ENCODE assay signal across 8 mouse cellular contexts in genomic region chr17:46645561-46646321, GRCm38 (mm10). TPM values are rescaled to one million over a fixed set of nuclear protein-coding genes. Genes with fewer than 3 reads are reported as not detected.
DNase-seq lines count a peak whose midpoint lies in the region; ATAC-seq and TF ChIP-seq lines count a peak whose summit lies in the region.

Gene Klc4 (minus strand): TSS chr17:46646022.
Gene Mrpl2 (plus strand): TSS chr17:46646229.

- dilution Hi-C loops in CH12.LX (cut with MboI; ENCODE audit: extremely low pct_ligation_motif_present, extremely low pct_unique_long_range_greater_than_20kb, low sequenced_read_pairs) = no loop called here

- TF ChIP-seq POLR2A in CH12.LX (IDR thresholded peaks at IDR 0.05; ENCODE audit: low read depth, low read length) = peak; percentile 97

- no peaks in the 10 kb centered on the region for H3K27me3 ChIP-seq in CH12.LX (replicated peaks)
- no peaks in the 10 kb centered on the region for H3K27me3 ChIP-seq in forebrain, embryonic 11.5 days (ENCODE audit: control insufficient read depth, insufficient read depth, low read length)
- no peaks in the 10 kb centered on the region for H3K27me3 ChIP-seq in heart, embryonic 16.5 days (ENCODE audit: control insufficient read depth, insufficient read depth, low read length)
- H3K27me3 ChIP-seq in liver, embryonic 15.5 days = no peaks in the 10 kb centered on the region
- H3K27me3 ChIP-seq in neural tube, embryonic 12.5 days (replicated peaks) = no peaks in the 10 kb centered on the region

- WGBS in forebrain, embryonic 11.5 days = 1% methylated on average over 53 of the region's 53 CpGs
- WGBS in heart, embryonic 16.5 days = under 1% methylated on average over 53 of the region's 53 CpGs
- WGBS in liver, embryonic 15.5 days (ENCODE audit: insufficient replicate concordance) = under 1% methylated on average over 53 of the region's 53 CpGs
- WGBS in neural tube, embryonic 12.5 days = under 1% methylated on average over 53 of the region's 53 CpGs

- H3K4me3 ChIP-seq in CH12.LX (replicated peaks in 1 of 3; ENCODE audit: low read depth in 2 of 3, low read length in 2 of 3, poor library complexity in 1 of 3) = peak within 1 kb of the TSS; percentile 75 to 96 (median 92)
- peak within 1 kb of the TSS; percentile 68 for H3K4me3 ChIP-seq in forebrain, embryonic 11.5 days (ENCODE audit: low read depth, low read length)
- H3K4me3 ChIP-seq in heart, embryonic 16.5 days (ENCODE audit: low read length) = peak within 1 kb of the TSS; percentile 74
- H3K4me3 ChIP-seq in liver, embryonic 15.5 days (replicated peaks) = peak within 1 kb of the TSS; percentile 78
- H3K4me3 ChIP-seq in neural tube, embryonic 12.5 days = peak within 1 kb of the TSS; percentile 72

- peak; percentile 73 for ATAC-seq in forebrain, embryonic 11.5 days (replicated peaks; ENCODE audit: low FRiP score)
- ATAC-seq in heart, embryonic 16.5 days (replicated peaks; ENCODE audit: extremely low read depth, insufficient read depth, low FRiP score) = peak; percentile 74
- ATAC-seq in liver, embryonic 15.5 days (ENCODE audit: insufficient read depth) = peak; percentile 77
- peak; percentile 70 for ATAC-seq in neural tube, embryonic 12.5 days (ENCODE audit: low FRiP score, low read depth)

- H3K36me3 ChIP-seq in CH12.LX (replicated peaks in 1 of 2; ENCODE audit: control insufficient read depth in 1 of 2, insufficient read depth in 1 of 2, low read length in 1 of 2) = peaks cover 14 to 35% of the 10 kb centered on the region in 2 experiments
- H3K36me3 ChIP-seq in forebrain, embryonic 11.5 days (ENCODE audit: control insufficient read depth, insufficient read depth, low read length) = no peaks in the 10 kb centered on the region
- peaks cover 14% of the 10 kb centered on the region; the same call in 1 of the 2 replicates for H3K36me3 ChIP-seq in heart, embryonic 16.5 days (ENCODE audit: control insufficient read depth, insufficient read depth)
- H3K36me3 ChIP-seq in liver, embryonic 15.5 days (replicated peaks) = peaks cover 13% of the 10 kb centered on the region
- H3K36me3 ChIP-seq in neural tube, embryonic 12.5 days = peaks cover 33% of the 10 kb centered on the region

- H3K4me2 ChIP-seq in CH12.LX (ENCODE audit: insufficient read depth, low read depth, poor library complexity, severe bottlenecking) = peak within 1 kb of the TSS; percentile 99
- peak within 1 kb of the TSS; percentile 96 for H3K4me2 ChIP-seq in forebrain, embryonic 11.5 days (ENCODE audit: low read depth, low read length, severe bottlenecking)
- peak within 1 kb of the TSS; percentile 84 for H3K4me2 ChIP-seq in heart, embryonic 16.5 days (ENCODE audit: low read depth, low read length)
- peak within 1 kb of the TSS; percentile 92 for H3K4me2 ChIP-seq in liver, embryonic 15.5 days
- peak within 1 kb of the TSS; percentile 93 for H3K4me2 ChIP-seq in neural tube, embryonic 12.5 days (replicated peaks)

- no peak for TF ChIP-seq CTCF in CH12.LX (conservative IDR thresholded peaks at IDR 0.05 in 1 of 2, IDR thresholded peaks at IDR 0.05 in 1 of 2; ENCODE audit: low read depth in 2 of 2, low read length in 2 of 2)

- no peak for TF ChIP-seq EP300 in CH12.LX (IDR thresholded peaks at IDR 0.05; ENCODE audit: low read length)

- DNase-seq in CH12.LX (ENCODE audit: extremely low read depth) = peak; percentile 98
- DNase-seq in c-Kit-positive CD71-positive TER-119-negative erythroid progenitor cells, embryonic 14.5 days (ENCODE audit: low read depth) = peak; percentile 98
- DNase-seq in forebrain, embryonic 11.5 days (ENCODE audit: low spot score) = peak; percentile 100
- peak; percentile 98 to 99 for DNase-seq in kidney, postnatal 36 days
- DNase-seq in telencephalon, adult 2 months (ENCODE audit: low read depth, low spot score) = peak; percentile 97

- no peaks in the 10 kb centered on the region for H3K9me3 ChIP-seq in CH12.LX (replicated peaks; ENCODE audit: low read length)
- no peaks in the 10 kb centered on the region for H3K9me3 ChIP-seq in forebrain, embryonic 11.5 days (ENCODE audit: control insufficient read depth, low read length)
- no peaks in the 10 kb centered on the region for H3K9me3 ChIP-seq in heart, embryonic 16.5 days (replicated peaks; ENCODE audit: control insufficient read depth, low read length)
- H3K9me3 ChIP-seq in liver, embryonic 15.5 days (replicated peaks) = no peaks in the 10 kb centered on the region
- no peaks in the 10 kb centered on the region for H3K9me3 ChIP-seq in neural tube, embryonic 12.5 days

- H3K27ac ChIP-seq in CH12.LX (ENCODE audit: insufficient read depth, low read depth) = peak within 1 kb of the TSS; percentile 26; the same call in 1 of the 2 replicates
- no peak within 1 kb of the TSS for H3K27ac ChIP-seq in forebrain, embryonic 11.5 days (ENCODE audit: low read depth, low read length)
- peak within 1 kb of the TSS; percentile 73 for H3K27ac ChIP-seq in heart, embryonic 16.5 days (ENCODE audit: low read length)
- H3K27ac ChIP-seq in liver, embryonic 15.5 days (replicated peaks) = peak within 1 kb of the TSS; percentile 81
- H3K27ac ChIP-seq in neural tube, embryonic 12.5 days = no peak within 1 kb of the TSS; the same call in 1 of the 2 replicates

- in situ Hi-C loops in CH12.LX (cut with MboI; ENCODE audit: low pct_ligation_motif_present, low pct_unique_long_range_greater_than_20kb, low sequenced_read_pairs) = no loop called here

- no peak for TF ChIP-seq RAD21 in CH12.LX (IDR thresholded peaks at IDR 0.05; ENCODE audit: low read depth, low read length)

- H3K79me2 ChIP-seq in CH12.LX (replicated peaks; ENCODE audit: control insufficient read depth, extremely low read depth, insufficient read depth, poor library complexity, severe bottlenecking) = peaks cover 9% of the 10 kb centered on the region

- H3K4me1 ChIP-seq in CH12.LX (ENCODE audit: control insufficient read depth in 1 of 2, insufficient read depth in 2 of 2) = peaks cover 5 to 45% of the 10 kb centered on the region in 2 experiments; a peak in 3 of 4 replicates
- H3K4me1 ChIP-seq in forebrain, embryonic 11.5 days (replicated peaks; ENCODE audit: control insufficient read depth, insufficient read depth, low read length) = peaks cover 16% of the 10 kb centered on the region
- peaks cover 22% of the 10 kb centered on the region for H3K4me1 ChIP-seq in heart, embryonic 16.5 days (ENCODE audit: control insufficient read depth, insufficient read depth, low read length)
- peaks cover 43% of the 10 kb centered on the region for H3K4me1 ChIP-seq in liver, embryonic 15.5 days (replicated peaks)
- H3K4me1 ChIP-seq in neural tube, embryonic 12.5 days = peaks cover 32% of the 10 kb centered on the region

- H3K9ac ChIP-seq in CH12.LX (ENCODE audit: insufficient read depth, low read depth) = peak within 1 kb of the TSS; percentile 91
- peak within 1 kb of the TSS; percentile 77 for H3K9ac ChIP-seq in forebrain, embryonic 11.5 days (ENCODE audit: low read length)
- H3K9ac ChIP-seq in heart, embryonic 16.5 days (ENCODE audit: low read length) = peak within 1 kb of the TSS; percentile 83
- H3K9ac ChIP-seq in liver, embryonic 15.5 days = peak within 1 kb of the TSS; percentile 73
- peak within 1 kb of the TSS; percentile 76 for H3K9ac ChIP-seq in neural tube, embryonic 12.5 days

TF ChIP-seq in CH12.LX, 34 proteins besides CTCF, POLR2A, EP300 and RAD21 (continues in another document):
- no peak for TF ChIP-seq BHLHE40 (IDR thresholded peaks at IDR 0.05; ENCODE audit: low read depth, low read length)
- peak; percentile 72; the same call in 1 of the 2 replicates for TF ChIP-seq CHD2 (IDR thresholded peaks at IDR 0.05; ENCODE audit: low read length)
- no peak for TF ChIP-seq SMC3 (IDR thresholded peaks at IDR 0.05; ENCODE audit: low read depth, low read length)
- TF ChIP-seq ETS1 (conservative IDR thresholded peaks at IDR 0.05; ENCODE audit: low read depth, low read length) = peak; percentile 65
- peak; percentile 98 for TF ChIP-seq SIN3A (IDR thresholded peaks at IDR 0.05; ENCODE audit: low read length)
- TF ChIP-seq ZC3H11A (IDR thresholded peaks at IDR 0.05; ENCODE audit: low read depth, low read length) = no peak
- peak; percentile 88; the same call in 1 of the 2 replicates for TF ChIP-seq POLR2AphosphoS2 (IDR thresholded peaks at IDR 0.05; ENCODE audit: low read depth, low read length)
- TF ChIP-seq TBP (conservative IDR thresholded peaks at IDR 0.05; ENCODE audit: low read depth, low read length) = 0 out of 2 replicates have a peak, but pooled peaks have one; percentile 48
- TF ChIP-seq IRF4 (IDR thresholded peaks at IDR 0.05; ENCODE audit: low read depth, low read length) = peak; percentile 88
- TF ChIP-seq NELFE (IDR thresholded peaks at IDR 0.05; ENCODE audit: low read depth, low read length) = peak; percentile 97
- peak; percentile 71; the same call in 1 of the 2 replicates for TF ChIP-seq TCF12 (IDR thresholded peaks at IDR 0.05; ENCODE audit: low read depth, low read length)
- TF ChIP-seq UBTF (IDR thresholded peaks at IDR 0.05; ENCODE audit: low read depth, low read length) = no peak
- TF ChIP-seq MAX (IDR thresholded peaks at IDR 0.05; ENCODE audit: low read length) = peak; percentile 96
- TF ChIP-seq MEF2A (IDR thresholded peaks at IDR 0.05; ENCODE audit: borderline replicate concordance, low read depth, low read length) = peak; percentile 76
- TF ChIP-seq MAZ (IDR thresholded peaks at IDR 0.05; ENCODE audit: low read depth, low read length) = 0 out of 2 replicates have a peak, but pooled peaks have one; percentile 46
- TF ChIP-seq CHD1 (IDR thresholded peaks at IDR 0.05; ENCODE audit: low read depth, low read length) = no peak

RNA-seq across cellular contexts. Expression of gene Klc4, which starts in this region (rescaled TPM):
- total RNA-seq in CH12.LX (2012; rRNA removed) (7.8 and 10.7 TPM in 2 replicates), CH12.LX (2014; rRNA removed) (6.6 and 8.3 TPM in 2 replicates)
- polyA plus RNA-seq in CH12.LX (2012; ENCODE audit: insufficient read length, low read depth) = 6.7 and 7.8 TPM in 2 replicates
- 34.9 and 35.8 TPM in 2 replicates for polyA plus RNA-seq in forebrain, embryonic 11.5 days (2014; fragmentation: Nextera tagmentation; extraction: Ambion mirVana)
- 25.7 and 29.0 TPM in 2 replicates for polyA plus RNA-seq in heart, embryonic 16.5 days (2015; fragmentation: Nextera tagmentation; extraction: Ambion mirVana)
- polyA plus RNA-seq in liver, embryonic 15.5 days (2015; fragmentation: Nextera tagmentation; extraction: Ambion mirVana) = 9.3 and 10.3 TPM in 2 replicates
- 45.2 and 47.4 TPM in 2 replicates for polyA plus RNA-seq in neural tube, embryonic 12.5 days (2016; fragmentation: Nextera tagmentation; extraction: Ambion mirVana)

RNA-seq across cellular contexts. Expression of gene Mrpl2, which starts in this region (rescaled TPM):
- total RNA-seq in CH12.LX (2012; rRNA removed) = 235 and 238 TPM in 2 replicates
- 128 and 130 TPM in 2 replicates for total RNA-seq in CH12.LX (2014; rRNA removed)
- polyA plus RNA-seq in CH12.LX (2012; ENCODE audit: insufficient read length, low read depth) = 158 and 201 TPM in 2 replicates
- 111 and 117 TPM in 2 replicates for polyA plus RNA-seq in forebrain, embryonic 11.5 days (2014; fragmentation: Nextera tagmentation; extraction: Ambion mirVana)
- polyA plus RNA-seq in heart, embryonic 16.5 days (2015; fragmentation: Nextera tagmentation; extraction: Ambion mirVana) = 117 and 119 TPM in 2 replicates
- 67.9 and 69.4 TPM in 2 replicates for polyA plus RNA-seq in liver, embryonic 15.5 days (2015; fragmentation: Nextera tagmentation; extraction: Ambion mirVana)
- polyA plus RNA-seq in neural tube, embryonic 12.5 days (2016; fragmentation: Nextera tagmentation; extraction: Ambion mirVana) = 76.9 and 86.9 TPM in 2 replicates

Comparison
In these comparisons a context has a peak if more than half of its experiments do, and no peak if none do; other contexts are left out.
1. H3K27ac ChIP-seq: peak in CH12.LX (single experiment), heart, embryonic 16.5 days (single experiment) and liver, embryonic 15.5 days (single experiment); none in forebrain, embryonic 11.5 days (single experiment) and neural tube, embryonic 12.5 days (single experiment).
2. Peak in every context shown above with its lines, with median percentiles within 50 percentile points of each other: DNase-seq, H3K4me2 ChIP-seq, H3K4me3 ChIP-seq, H3K9ac ChIP-seq and ATAC-seq.